Mouse (Mus musculus) A20 (cell line): ENCODE measurements around the gene Dnah7c.

Experiments
- DNase-seq: peaks from one replicate; pipeline ENCODE4 v3.0.0-alpha.2; 2011; ENCODE audit warnings: low read depth, low spot score

Dnah7c gene

DNA sequence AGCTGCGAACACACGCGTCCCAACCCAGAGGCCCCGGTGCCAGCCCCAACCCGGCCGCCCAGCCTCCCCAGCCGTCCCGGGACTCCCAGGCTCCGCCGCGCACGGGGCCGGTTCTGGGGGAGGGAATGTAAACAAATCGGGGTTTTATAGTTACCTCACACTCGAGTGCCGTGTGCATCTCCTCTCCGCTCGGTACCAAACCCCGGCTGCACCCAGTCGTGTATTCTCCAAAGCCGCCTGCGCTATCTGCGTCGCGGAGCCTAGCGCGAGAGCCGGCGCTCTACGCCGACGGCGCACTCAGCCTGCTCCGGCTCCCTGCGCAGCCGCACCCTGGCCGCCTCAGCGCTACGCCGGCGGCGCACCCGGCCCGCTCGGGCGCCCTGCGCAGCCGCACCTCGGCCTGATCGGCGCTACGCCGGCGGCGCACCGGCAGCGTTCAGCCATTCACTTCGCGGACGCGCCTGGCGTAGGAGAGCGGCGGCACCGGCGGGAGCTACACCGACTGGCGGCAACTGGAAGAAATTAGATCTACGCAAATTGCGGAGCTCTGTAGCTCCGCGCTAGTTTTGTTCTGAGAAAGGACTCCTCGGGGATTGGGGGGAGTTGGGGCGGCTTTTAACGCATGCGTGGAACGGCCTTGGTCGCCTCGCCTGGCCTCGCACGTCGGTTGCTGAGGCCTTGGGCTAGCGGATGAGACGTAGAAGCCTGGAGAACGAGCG lies 428.1 kb downstream of the Dnah7c start:
- peak; percentile 96 for DNase-seq

DNA sequence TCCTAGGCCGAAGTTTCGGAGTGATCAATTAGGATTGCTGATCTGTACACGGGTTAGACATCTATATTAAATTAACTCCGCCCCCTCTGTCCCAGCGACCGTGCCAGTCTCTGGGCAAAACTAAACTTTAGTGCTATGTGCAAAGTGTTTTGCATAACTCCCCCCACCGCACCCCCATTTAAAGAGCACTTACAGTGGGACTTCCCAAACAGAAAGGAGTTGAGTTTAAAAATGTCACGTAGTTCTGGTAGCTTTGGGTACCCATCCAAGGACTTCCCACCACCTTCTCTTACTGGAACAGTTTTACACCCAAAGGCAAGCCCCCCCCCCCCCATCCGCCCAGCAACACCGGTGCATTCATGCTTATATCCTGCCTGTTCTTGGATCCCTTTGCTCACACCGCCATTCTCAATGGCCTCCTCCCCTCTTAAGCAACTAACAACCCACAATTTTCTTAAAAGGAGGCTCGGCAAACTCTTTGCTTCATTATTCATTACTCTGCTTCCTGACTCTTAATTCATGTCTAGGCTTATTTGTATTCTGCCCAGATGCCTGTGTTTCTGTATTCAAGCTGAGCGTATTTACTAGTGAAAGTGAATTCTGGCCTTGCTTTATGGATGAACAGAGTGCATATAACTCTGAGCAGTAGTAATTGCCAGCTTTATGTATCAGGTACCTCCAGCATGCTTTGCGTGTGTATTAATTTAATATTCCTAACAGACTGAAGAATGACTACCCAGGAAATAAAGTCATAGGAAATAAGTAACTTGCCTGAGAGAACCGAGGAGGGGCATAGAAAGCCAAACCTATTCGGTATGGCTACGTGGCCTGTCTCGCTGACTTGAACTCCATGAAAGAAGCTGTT lies 428.9 kb downstream of the Dnah7c start:
- DNase-seq, result peak; percentile 96

DNA sequence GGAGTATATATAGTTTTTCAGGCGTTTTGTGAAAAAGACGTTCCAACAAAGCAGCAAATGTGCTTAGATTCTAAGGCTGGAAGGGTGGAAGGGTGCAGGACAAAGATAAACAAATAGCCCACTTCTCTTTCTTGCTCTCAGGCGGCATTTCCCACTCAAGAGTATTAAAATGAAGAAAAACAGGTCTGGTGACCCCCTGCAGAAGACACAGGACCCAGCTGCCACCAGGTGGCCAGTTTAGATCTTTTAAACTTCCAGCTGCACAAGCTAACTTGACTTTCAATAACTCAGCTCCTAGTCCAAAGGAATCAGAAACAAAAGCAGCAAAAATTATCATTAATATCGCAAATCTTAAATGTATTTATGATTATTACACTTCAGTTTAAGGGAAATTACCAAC lies 431.1 kb downstream of the Dnah7c start:
- peak; percentile 81 for DNase-seq
